In genomic region chr8:128688679-128689078, GRCm38 (mm10) we compare ENCODE assay signal across 18 mouse cellular contexts. TPM values are rescaled to one million over a fixed set of nuclear protein-coding genes. Genes with fewer than 3 reads are reported as not detected.
DNase-seq lines count a peak whose midpoint lies in the region; ATAC-seq lines count a peak whose summit lies in the region.
"Had no signal": no experiment of that assay in that cellular context is flagged by ENCODE, and none has a peak within 500 bp of the region (broad histone marks: within the 10 kb centered on the region; RNA-seq: fewer than 3 reads in every experiment).

No protein-coding gene starts in this region.

- no peaks in the 10 kb centered on the region for H3K36me3 ChIP-seq in hindbrain, embryonic 14.5 days (replicated peaks; ENCODE audit: control insufficient read depth, insufficient read depth)
- H3K36me3 ChIP-seq in hindbrain, embryonic 16.5 days (ENCODE audit: control insufficient read depth, insufficient read depth, low read length): no peaks in the 10 kb centered on the region
- H3K36me3 ChIP-seq in neural tube, embryonic 13.5 days: no peaks in the 10 kb centered on the region
- no peaks in the 10 kb centered on the region for H3K36me3 ChIP-seq in neural tube, embryonic 15.5 days
- no peaks in the 10 kb centered on the region for H3K36me3 ChIP-seq in liver, embryonic 16.5 days (ENCODE audit: control insufficient read depth, insufficient read depth)
- H3K36me3 ChIP-seq: embryonic facial prominence, embryonic 15.5 days; heart, embryonic 15.5 days had no signal

- no peaks in the 10 kb centered on the region for H3K9me3 ChIP-seq in hindbrain, embryonic 14.5 days (ENCODE audit: control insufficient read depth, low read length)
- no peaks in the 10 kb centered on the region for H3K9me3 ChIP-seq in hindbrain, embryonic 16.5 days (ENCODE audit: control insufficient read depth, low read length)
- no peaks in the 10 kb centered on the region for H3K9me3 ChIP-seq in neural tube, embryonic 13.5 days
- no peaks in the 10 kb centered on the region for H3K9me3 ChIP-seq in neural tube, embryonic 15.5 days (replicated peaks)
- no peaks in the 10 kb centered on the region for H3K9me3 ChIP-seq in liver, embryonic 16.5 days (replicated peaks; ENCODE audit: control insufficient read depth, low read length)
- H3K9me3 ChIP-seq: embryonic facial prominence, embryonic 15.5 days; heart, embryonic 15.5 days had no signal

- H3K4me1 ChIP-seq in hindbrain, embryonic 14.5 days (replicated peaks; ENCODE audit: control insufficient read depth, insufficient read depth, low read length): peaks cover 31% of the 10 kb centered on the region
- peaks cover 25% of the 10 kb centered on the region for H3K4me1 ChIP-seq in hindbrain, embryonic 16.5 days (ENCODE audit: control insufficient read depth, insufficient read depth, low read depth, low read length)
- peaks cover 38% of the 10 kb centered on the region for H3K4me1 ChIP-seq in neural tube, embryonic 13.5 days (replicated peaks)
- H3K4me1 ChIP-seq in neural tube, embryonic 15.5 days: peaks cover 32% of the 10 kb centered on the region
- H3K4me1 ChIP-seq in liver, embryonic 16.5 days (ENCODE audit: control insufficient read depth, low read depth, low read length): peaks cover 25% of the 10 kb centered on the region

- H3K27ac ChIP-seq in hindbrain, embryonic 14.5 days: no peak overlapping the region
- H3K27ac ChIP-seq in hindbrain, embryonic 16.5 days (ENCODE audit: low read depth, low read length): no peak overlapping the region
- H3K27ac ChIP-seq in neural tube, embryonic 13.5 days (replicated peaks): no peak overlapping the region
- no peak overlapping the region for H3K27ac ChIP-seq in neural tube, embryonic 15.5 days (replicated peaks)
- peak overlapping the region; percentile 50; the same call in 1 of the 2 replicates for H3K27ac ChIP-seq in liver, embryonic 16.5 days (ENCODE audit: low read length)
- H3K27ac ChIP-seq: embryonic facial prominence, embryonic 15.5 days; heart, embryonic 15.5 days; left cerebral cortex, adult 2 months had no signal

- no peak overlapping the region for H3K4me3 ChIP-seq in hindbrain, embryonic 14.5 days (replicated peaks; ENCODE audit: low read length)
- no peak overlapping the region for H3K4me3 ChIP-seq in hindbrain, embryonic 16.5 days (ENCODE audit: low read length)
- no peak overlapping the region for H3K4me3 ChIP-seq in neural tube, embryonic 13.5 days
- H3K4me3 ChIP-seq in neural tube, embryonic 15.5 days (replicated peaks): no peak overlapping the region
- no peak overlapping the region for H3K4me3 ChIP-seq in liver, embryonic 16.5 days (ENCODE audit: low read depth, low read length)
- H3K4me3 ChIP-seq: left cerebral cortex, adult 2 months had no signal

- no peak for ATAC-seq in hindbrain, embryonic 14.5 days (ENCODE audit: low FRiP score)
- no peak for ATAC-seq in hindbrain, embryonic 16.5 days
- no peak for ATAC-seq in neural tube, embryonic 13.5 days (ENCODE audit: low read depth)
- ATAC-seq in neural tube, embryonic 15.5 days (ENCODE audit: low FRiP score): no peak
- peak; percentile 8 for ATAC-seq in liver, embryonic 16.5 days (ENCODE audit: low read depth)
- ATAC-seq: forebrain, embryonic 16.5 days had no signal

- no peak for DNase-seq in hindbrain, embryonic 14.5 days (ENCODE audit: low spot score)
- no peak for DNase-seq in kidney, postnatal 36 days
- no peak for DNase-seq in thymus, postnatal 36 days
- DNase-seq: cerebellum, adult 9-11 months; embryo, embryonic 11 days; kidney, adult 18-20 months; kidney, postnatal 10 days; lung, embryonic 14.5 days; right cerebral cortex, postnatal 14 days; thymus, postnatal 4 days had no signal

- peak overlapping the region; percentile 22 for H3K4me2 ChIP-seq in hindbrain, embryonic 14.5 days (replicated peaks)
- no peak overlapping the region for H3K4me2 ChIP-seq in hindbrain, embryonic 16.5 days (ENCODE audit: low read length)
- H3K4me2 ChIP-seq in neural tube, embryonic 13.5 days: 0 out of 2 replicates have a peak overlapping the region, but pooled peaks have one; percentile 16
- H3K4me2 ChIP-seq in neural tube, embryonic 15.5 days: no peak overlapping the region
- H3K4me2 ChIP-seq in liver, embryonic 16.5 days (ENCODE audit: low read depth, low read length): peak overlapping the region; percentile 42

- no peaks in the 10 kb centered on the region for H3K27me3 ChIP-seq in hindbrain, embryonic 14.5 days (ENCODE audit: control insufficient read depth, insufficient read depth, low read length)
- no peaks in the 10 kb centered on the region for H3K27me3 ChIP-seq in hindbrain, embryonic 16.5 days (replicated peaks; ENCODE audit: control insufficient read depth, insufficient read depth, low read length)
- no peaks in the 10 kb centered on the region for H3K27me3 ChIP-seq in neural tube, embryonic 13.5 days
- no peaks in the 10 kb centered on the region for H3K27me3 ChIP-seq in neural tube, embryonic 15.5 days (replicated peaks)
- no peaks in the 10 kb centered on the region for H3K27me3 ChIP-seq in liver, embryonic 16.5 days (ENCODE audit: control insufficient read depth, insufficient read depth, low read depth, low read length)
- H3K27me3 ChIP-seq: embryonic facial prominence, embryonic 15.5 days; heart, embryonic 15.5 days had no signal

- WGBS in hindbrain, embryonic 14.5 days: 84% methylated on average over 3 of the region's 3 CpGs
- 75% methylated on average over 3 of the region's 3 CpGs for WGBS in hindbrain, embryonic 16.5 days
- WGBS in neural tube, embryonic 13.5 days: 89% methylated on average over 3 of the region's 3 CpGs
- WGBS in neural tube, embryonic 15.5 days: 84% methylated on average over 3 of the region's 3 CpGs
- WGBS in liver, embryonic 16.5 days (ENCODE audit: insufficient replicate concordance): 17% methylated on average over 3 of the region's 3 CpGs

- H3K9ac ChIP-seq in hindbrain, embryonic 14.5 days: no peak overlapping the region
- H3K9ac ChIP-seq in hindbrain, embryonic 16.5 days (ENCODE audit: low read depth, low read length): no peak overlapping the region
- no peak overlapping the region for H3K9ac ChIP-seq in neural tube, embryonic 13.5 days
- no peak overlapping the region for H3K9ac ChIP-seq in neural tube, embryonic 15.5 days (replicated peaks)
- no peak overlapping the region for H3K9ac ChIP-seq in liver, embryonic 16.5 days (ENCODE audit: low read depth, low read length)
- H3K9ac ChIP-seq: embryonic facial prominence, embryonic 15.5 days; heart, embryonic 15.5 days had no signal

RNA-seq across cellular contexts. Expression of gene Itgb1, which starts 3.2 kb away (rescaled TPM):
- 101 and 116 TPM in 2 replicates for polyA plus RNA-seq in hindbrain, embryonic 14.5 days (2014; fragmentation: Nextera tagmentation; extraction: Ambion mirVana)
- 80.5 and 96.1 TPM in 2 replicates for polyA plus RNA-seq in hindbrain, embryonic 16.5 days (2015; fragmentation: Nextera tagmentation; extraction: Ambion mirVana)
- 126 and 134 TPM in 2 replicates for polyA plus RNA-seq in neural tube, embryonic 13.5 days (2015; fragmentation: Nextera tagmentation; extraction: Ambion mirVana)
- polyA plus RNA-seq in neural tube, embryonic 15.5 days (2015; fragmentation: Nextera tagmentation; extraction: Ambion mirVana): 91.7 and 119 TPM in 2 replicates
- polyA plus RNA-seq in liver, embryonic 16.5 days (2015; fragmentation: Nextera tagmentation; extraction: Ambion mirVana): 66.5 and 71.7 TPM in 2 replicates

Comparison
In these comparisons a context has a peak if more than half of its experiments do, and no peak if none do; other contexts are left out.
1. H3K4me2 ChIP-seq: peak in hindbrain, embryonic 14.5 days (single experiment), neural tube, embryonic 13.5 days (single experiment) and liver, embryonic 16.5 days (single experiment); none in hindbrain, embryonic 16.5 days (single experiment) and neural tube, embryonic 15.5 days (single experiment).